Mouse (Mus musculus): ENCODE measurements around the gene Napepld. TPM values are rescaled to one million over a fixed set of nuclear protein-coding genes. Genes with fewer than 3 reads are reported as not detected.
A peak's percentile ranks its signal among the peaks of the same experiment; 100 is the strongest.
"Not testable (repeated sequence)": the region's sequence is repeated elsewhere in the genome, so short reads cannot be mapped to it uniquely, and the experiment has no call there.

The Napepld gene
- polyA plus RNA-seq, 1 experiment: not detected

DNA sequence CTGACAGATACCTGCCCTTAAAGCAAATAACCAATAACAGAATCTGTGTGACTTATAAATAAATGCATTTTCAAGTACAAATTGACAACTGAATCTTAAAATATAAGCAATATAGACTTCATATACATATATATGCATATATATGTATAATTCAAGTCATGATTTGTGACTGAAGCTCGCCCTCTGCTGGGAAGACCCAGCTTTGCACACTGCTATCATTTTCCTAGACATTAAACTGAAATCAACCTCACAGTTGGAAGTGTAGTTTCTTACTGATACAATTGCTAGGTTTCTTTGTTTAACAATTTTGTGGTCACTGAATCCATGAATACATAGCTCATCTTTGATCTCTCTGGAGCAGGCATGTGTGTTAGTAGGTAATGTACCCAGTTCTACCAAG lies 60.2 kb downstream of the Napepld start:
- Histone ChIP-seq H3K4me1 (ENCODE audit: control insufficient read depth, insufficient read depth, low read length) (peaks cover 2% of the 10 kb centered on the region; the same call in 1 of the 2 replicates), H3K4me3 (replicated peaks; ENCODE audit: control insufficient read depth, low read depth, low read length) (no peak overlapping the region), H3K27ac (ENCODE audit: control insufficient read depth, insufficient read depth, low read depth, low read length, poor library complexity) (no peak overlapping the region)
- 3% methylated on average over 1 of the region's 1 CpGs for WGBS
- TF ChIP-seq POLR2A (IDR thresholded peaks at IDR 0.05; ENCODE audit: borderline replicate concordance, control insufficient read depth, low read depth, low read length) (no peak), CTCF (IDR thresholded peaks at IDR 0.05; ENCODE audit: control insufficient read depth, insufficient read depth, low read length) (peak; percentile 21; the same call in 1 of the 2 replicates)

DNA sequence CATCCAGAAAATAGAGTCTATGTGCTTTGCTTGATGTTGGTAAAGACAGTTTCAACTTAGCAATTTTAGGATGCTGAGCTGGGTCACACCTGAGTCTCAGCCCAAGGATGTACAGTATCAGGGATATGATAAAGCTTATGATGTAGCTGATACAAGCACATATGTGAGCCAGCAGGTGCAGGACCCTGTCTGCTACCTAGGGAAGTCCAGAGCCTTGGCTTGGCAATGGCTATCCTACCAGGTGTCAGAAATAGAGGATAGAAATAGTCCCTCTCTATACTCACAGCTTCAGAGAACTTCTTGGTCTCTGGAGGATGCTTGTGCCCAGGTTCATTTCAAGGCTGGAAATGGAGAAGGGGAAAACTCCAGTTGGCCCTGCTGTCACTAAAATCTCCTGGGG lies 75.3 kb downstream of the Napepld start:
- Histone ChIP-seq H3K4me1 (ENCODE audit: control insufficient read depth, insufficient read depth, low read length) (no peaks in the 10 kb centered on the region), H3K4me3 (replicated peaks; ENCODE audit: control insufficient read depth, low read depth, low read length) (no peak overlapping the region), H3K27ac (ENCODE audit: control insufficient read depth, insufficient read depth, low read depth, low read length, poor library complexity) (no peak overlapping the region)
- TF ChIP-seq POLR2A (IDR thresholded peaks at IDR 0.05; ENCODE audit: borderline replicate concordance, control insufficient read depth, low read depth, low read length) (no peak), CTCF (IDR thresholded peaks at IDR 0.05; ENCODE audit: control insufficient read depth, insufficient read depth, low read length) (no peak)

GRCm38 (mm10) chr5:21616450-21617009 lies 84.7 kb downstream of the Napepld start:
- WGBS: 61% methylated on average over 3 of the region's 3 CpGs
- TF ChIP-seq CTCF (IDR thresholded peaks at IDR 0.05; ENCODE audit: control insufficient read depth, insufficient read depth, low read length) (no peak), POLR2A (IDR thresholded peaks at IDR 0.05; ENCODE audit: borderline replicate concordance, control insufficient read depth, low read depth, low read length) (no peak)
- H3K4me1 ChIP-seq (ENCODE audit: control insufficient read depth, insufficient read depth, low read length): no peaks in the 10 kb centered on the region; the same call in 1 of the 2 replicates
- no peak overlapping the region for H3K27ac ChIP-seq (ENCODE audit: control insufficient read depth, insufficient read depth, low read depth, low read length, poor library complexity)
- H3K4me3 ChIP-seq (replicated peaks; ENCODE audit: control insufficient read depth, low read depth, low read length): no peak overlapping the region

DNA sequence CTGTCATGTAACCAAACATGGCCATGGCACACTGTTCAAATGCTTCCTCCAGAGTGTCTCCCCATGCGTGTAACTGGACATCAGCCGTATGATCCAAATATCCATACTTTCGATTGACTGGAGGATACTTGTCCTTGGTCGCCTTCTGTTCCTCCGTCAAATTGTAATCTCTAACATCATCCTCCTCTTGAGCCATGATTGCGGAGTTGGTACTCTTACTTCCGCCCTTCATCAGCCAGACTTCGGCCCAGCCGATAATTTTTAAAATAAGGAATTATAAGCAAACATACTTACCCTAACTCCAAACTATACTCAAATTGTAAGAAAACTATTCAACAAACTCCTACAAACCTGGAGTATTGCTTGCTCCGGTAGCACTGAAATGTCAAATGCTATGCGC lies 86.9 kb downstream of the Napepld start:
- not testable (repeated sequence) for H3K27ac ChIP-seq (ENCODE audit: control insufficient read depth, insufficient read depth, low read depth, low read length, poor library complexity); H3K4me1 ChIP-seq (ENCODE audit: control insufficient read depth, insufficient read depth, low read length); H3K4me3 ChIP-seq (replicated peaks; ENCODE audit: control insufficient read depth, low read depth, low read length)
- 93% methylated on average over 11 of the region's 11 CpGs for whole genome bisulfite sequencing

Other genes with a start within 250 kb of the Napepld start
- 2.7 TPM in 1 of 2 replicates, not detected in the other for gene Lrrc17, start 157.8 kb downstream of the Napepld start, polyA plus RNA-seq (2011; ENCODE audit: insufficient read depth, insufficient read length, low replicate concordance, missing spikeins)
- not detected in 2 replicates for gene Fbxl13, start 55.8 kb downstream of the Napepld start, polyA plus RNA-seq (2011; ENCODE audit: insufficient read depth, insufficient read length, low replicate concordance, missing spikeins)
- gene Armc10, start 55.6 kb downstream of the Napepld start, polyA plus RNA-seq (2011; ENCODE audit: insufficient read depth, insufficient read length, low replicate concordance, missing spikeins): 10.2 and 12.9 TPM in 2 replicates
- 26.0 and 59.8 TPM in 2 replicates for gene Pmpcb, start 35.7 kb upstream of the Napepld start, polyA plus RNA-seq (2011; ENCODE audit: insufficient read depth, insufficient read length, low replicate concordance, missing spikeins)
- gene Dnajc2, start 83.9 kb upstream of the Napepld start, polyA plus RNA-seq (2011; ENCODE audit: insufficient read depth, insufficient read length, low replicate concordance, missing spikeins): 29.1 and 47.2 TPM in 2 replicates
- 49.8 and 63.0 TPM in 2 replicates for gene Psmc2, start 83.9 kb upstream of the Napepld start, polyA plus RNA-seq (2011; ENCODE audit: insufficient read depth, insufficient read length, low replicate concordance, missing spikeins)
- not detected in 2 replicates for gene Slc26a5, start 164.2 kb upstream of the Napepld start, polyA plus RNA-seq (2011; ENCODE audit: insufficient read depth, insufficient read length, low replicate concordance, missing spikeins)